Mouse (Mus musculus) c-Kit-negative CD71-positive TER-119-positive erythroid progenitor cells, embryonic 14.5 days (primary cell): ENCODE results near the gene Col27a1.

Source experiments
- DNase-seq: peaks from one replicate; pipeline ENCODE4 v3.0.0-alpha.2; 2013; ENCODE audit warnings: low read depth, low spot score

The Col27a1 gene

DNA sequence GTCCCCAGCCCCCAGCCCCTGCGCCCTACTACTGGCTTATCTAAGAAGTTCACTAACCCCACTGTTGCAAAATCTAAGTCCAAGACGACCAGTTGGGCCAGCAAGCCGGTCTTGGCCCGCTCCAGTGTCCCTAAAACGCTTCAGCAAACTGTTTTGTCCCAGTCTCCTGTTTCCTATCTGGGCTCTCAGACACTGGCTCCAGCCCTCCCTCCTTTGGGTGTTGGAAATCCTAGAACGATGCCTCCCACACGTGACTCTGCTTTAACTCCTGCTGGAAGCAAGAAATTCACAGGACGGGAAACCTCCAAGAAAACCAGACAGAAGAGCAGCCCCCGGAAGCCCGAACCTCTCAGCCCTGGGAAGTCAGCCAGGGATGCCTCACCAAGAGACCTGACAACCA lies 11.6 kb downstream of the Col27a1 start:
- DNase-seq = no peak

DNA sequence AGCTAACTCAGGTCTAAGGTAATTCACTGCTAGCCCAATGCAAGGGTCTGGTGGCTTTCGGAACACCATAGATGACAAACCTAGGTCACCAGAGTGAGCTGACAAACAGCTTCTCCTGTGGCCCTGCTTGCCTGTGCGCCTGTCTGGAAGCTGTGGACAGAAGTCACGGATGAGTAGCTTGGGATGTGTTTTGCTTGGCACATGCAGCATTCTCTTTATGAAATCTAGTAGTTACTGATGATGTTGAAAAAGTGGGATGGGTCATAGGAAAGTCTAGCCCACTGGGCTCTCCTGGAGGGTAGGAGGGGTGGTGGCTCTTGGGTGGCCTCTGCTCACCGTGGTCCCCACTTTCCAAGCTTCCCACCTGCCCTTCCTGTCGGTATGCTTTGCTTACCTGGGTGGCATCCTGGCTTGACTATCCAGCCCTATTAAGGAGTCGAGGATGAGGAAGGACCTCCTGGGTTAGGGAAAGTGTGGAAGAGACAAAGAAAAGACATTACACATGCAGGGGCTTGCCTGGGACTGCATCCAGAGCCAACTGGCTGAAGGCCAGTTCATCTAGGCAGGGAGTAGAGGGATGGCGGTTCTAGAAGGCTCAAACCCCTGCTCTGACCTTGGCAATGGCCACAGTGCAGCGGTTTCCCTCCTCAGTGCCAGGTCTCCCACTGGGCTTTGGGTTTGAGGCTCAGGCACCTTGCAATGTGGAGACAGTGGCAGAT lies 12.5 kb downstream of the Col27a1 start:
- no peak for DNase-seq

DNA sequence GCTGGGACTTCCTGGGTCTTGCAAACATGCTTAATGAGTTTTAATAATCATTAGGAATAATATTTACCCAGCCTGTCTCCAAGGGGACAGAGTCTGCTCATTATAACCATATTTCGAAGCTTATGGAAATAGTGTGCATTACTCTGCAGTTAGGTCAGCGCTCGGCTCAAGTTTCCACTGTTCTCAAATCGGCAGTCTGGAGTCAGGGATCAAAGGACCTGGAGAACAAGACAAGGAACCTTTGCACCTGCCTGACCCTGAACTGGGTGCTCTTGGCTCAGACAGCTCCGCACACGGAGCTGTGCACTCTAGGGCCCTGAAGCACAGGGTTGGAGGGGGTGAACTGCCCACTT lies 13.1 kb downstream of the Col27a1 start:
- no peak for DNase-seq

DNA sequence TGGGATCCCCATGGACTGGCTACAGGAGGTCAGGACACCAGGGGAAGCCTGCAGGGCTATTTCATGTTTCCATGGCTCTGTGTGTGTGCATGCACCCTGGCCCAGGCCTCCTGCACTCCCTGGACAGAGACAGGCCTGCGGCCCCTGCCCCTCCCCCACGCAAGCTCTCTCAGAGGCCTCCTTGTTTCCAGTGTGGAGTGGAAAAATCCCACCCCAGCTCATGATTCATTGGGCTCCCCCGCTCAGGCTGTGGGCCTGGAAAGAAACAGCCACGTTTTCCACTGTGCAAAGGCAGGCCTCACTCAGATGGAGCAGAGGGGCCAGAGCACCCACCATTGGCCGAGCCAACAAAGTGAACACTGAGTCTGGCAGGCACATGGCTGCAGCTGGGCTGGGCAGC lies 15.1 kb downstream of the Col27a1 start:
- no peak for DNase-seq

DNA sequence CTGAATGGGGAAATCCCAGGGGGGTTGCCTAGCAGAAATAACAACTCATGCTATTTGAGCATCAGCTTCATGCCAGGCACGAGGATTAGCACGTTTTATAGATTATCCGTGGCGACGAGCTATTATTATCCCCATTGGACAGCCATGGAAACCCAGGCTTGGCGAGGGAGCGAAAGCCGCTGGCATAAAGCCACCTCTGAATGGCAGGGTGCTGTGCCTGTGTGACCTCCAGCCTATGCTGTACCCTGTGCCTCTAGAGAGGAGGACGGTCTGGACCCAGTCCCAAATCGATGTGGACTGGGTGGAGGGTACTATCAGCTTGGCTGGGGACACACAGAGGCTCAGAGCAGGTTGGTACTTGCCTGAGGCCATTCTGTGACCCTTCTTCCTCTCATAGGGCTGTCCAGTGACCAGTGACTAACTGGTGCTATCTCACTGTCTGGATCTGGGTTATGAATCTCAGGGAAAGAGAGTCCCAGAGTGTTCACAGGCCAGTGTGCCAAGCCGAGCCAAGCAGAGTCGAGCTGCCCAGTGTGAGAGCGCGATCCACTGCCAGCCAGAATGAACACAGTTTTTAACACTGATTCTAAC lies 16.3 kb downstream of the Col27a1 start:
- no peak for DNase-seq

DNA sequence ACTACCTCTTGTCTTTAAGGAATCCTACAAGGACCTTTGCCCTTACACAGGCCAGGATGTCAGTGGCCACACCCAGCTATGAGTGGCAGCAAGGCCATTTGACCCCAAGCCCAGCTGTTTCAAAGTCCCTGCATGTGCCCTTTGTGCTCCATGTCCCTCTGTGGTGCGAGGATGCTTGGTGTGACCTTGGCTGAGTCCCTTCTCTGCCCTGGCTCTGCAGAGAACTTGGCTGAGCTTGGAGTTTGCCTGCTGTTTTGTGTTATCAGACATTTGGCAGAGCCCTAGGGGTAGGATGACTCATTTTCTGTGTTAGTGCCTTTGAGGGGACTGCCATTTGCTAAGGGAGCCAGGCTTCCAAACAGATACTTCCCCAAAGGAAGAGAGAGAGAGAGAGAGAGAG lies 17.3 kb downstream of the Col27a1 start:
- DNase-seq = no peak

DNA sequence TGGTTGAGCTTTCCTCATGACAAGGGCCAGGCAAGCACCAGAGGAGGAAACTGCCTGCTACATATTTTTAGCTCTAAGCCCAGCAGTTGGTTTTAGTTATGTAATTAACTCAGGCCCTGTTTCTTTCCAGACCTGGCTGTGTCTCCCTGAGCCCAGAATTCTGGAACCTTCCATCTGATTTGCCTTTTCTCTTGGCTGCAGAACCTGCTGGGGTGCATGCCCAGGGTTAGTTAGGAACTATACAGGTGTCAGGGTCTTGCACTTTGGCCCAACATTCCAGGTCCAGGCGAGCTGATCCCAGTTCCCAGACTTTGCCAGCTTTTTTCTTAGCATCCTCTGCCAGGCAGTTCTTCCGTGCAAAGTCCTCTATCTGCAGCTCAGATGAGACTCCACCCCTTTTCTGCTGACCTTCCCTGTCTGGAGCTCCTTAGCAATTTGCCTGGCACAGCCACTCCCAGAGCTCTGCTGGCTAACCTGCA lies 18.8 kb downstream of the Col27a1 start:
- no peak for DNase-seq

DNA sequence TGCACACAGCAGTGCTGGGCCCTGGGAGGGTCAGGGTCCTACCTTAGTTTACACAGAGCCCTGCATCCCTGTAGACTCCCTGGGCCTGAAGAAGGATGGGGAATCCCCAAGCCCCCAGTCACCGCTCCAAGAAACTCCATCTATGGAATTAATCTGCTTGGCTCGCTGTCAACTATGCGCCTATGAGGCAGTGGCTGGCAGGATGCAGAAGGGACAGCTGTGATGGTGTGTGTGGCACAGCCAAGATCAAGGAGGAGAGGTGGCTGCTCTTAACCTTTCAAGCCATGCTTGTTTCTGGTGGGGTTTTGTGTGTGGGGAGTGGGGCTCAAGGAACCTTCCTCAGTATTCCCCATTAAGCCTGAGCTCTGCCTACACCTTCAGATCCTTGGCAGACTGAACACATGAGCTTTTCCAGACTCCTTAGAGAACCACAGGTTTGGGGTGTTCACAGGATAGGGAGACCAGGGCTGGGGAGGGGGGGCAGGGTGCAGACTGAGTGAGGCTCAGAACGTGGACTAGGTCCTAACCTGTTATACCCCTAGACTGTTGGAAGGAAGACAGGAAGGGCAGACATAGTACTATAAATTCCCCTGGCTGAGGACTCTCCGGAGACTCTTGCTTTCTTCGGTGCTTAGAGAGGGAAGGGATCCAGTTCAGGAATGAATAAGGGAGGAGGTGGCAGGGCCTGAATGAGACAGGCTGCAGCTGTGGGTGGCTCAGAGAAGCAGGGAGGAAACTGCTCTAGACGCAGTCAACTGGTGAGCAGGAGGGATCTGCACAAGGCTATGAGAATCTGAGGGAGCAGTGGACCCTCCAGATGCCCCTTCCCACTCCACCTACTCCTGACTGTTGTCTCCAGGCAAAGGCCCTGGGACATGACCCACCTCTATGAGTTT lies 20.0 kb downstream of the Col27a1 start:
- no peak for DNase-seq

DNA sequence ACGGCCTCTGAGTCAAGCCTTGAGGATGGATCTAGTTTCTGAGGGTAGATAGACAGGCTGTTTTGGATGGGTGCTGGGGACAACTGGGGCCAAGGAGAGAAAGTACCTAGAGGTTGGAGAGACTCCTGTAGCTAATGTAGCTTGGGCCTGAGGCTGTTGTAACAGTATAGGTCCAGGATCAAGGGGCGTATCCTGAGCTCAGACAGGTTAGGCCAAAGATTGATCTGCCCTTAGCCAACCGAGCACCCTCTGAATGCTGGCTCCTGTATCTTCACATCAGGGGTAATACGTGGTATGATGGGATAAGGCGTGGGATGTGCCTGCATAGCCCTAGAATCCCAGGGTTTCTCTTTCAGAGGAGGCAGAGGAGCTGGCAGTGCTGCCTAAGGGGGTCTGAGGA lies 21.0 kb downstream of the Col27a1 start:
- DNase-seq = no peak

DNA sequence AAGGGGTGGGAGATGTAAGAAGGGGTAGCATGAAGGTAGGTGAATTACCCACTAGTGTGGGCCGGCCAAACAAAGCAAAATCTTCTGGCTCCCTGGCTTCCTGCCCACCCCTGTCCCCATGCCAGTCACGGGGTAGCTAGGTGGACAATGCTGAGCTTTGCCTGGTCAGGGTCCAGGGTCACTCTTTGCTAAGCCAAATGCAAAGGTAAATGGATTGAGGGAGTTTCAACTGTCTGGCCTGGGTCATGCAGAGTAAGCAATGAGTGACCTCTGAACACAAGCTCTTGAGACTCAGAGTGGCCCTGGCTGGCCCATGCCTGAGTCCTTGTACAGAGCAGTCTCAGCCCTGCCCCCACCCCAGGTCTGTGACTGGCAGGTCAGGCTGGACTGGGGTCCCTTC lies 22.4 kb downstream of the Col27a1 start:
- no peak for DNase-seq

DNA sequence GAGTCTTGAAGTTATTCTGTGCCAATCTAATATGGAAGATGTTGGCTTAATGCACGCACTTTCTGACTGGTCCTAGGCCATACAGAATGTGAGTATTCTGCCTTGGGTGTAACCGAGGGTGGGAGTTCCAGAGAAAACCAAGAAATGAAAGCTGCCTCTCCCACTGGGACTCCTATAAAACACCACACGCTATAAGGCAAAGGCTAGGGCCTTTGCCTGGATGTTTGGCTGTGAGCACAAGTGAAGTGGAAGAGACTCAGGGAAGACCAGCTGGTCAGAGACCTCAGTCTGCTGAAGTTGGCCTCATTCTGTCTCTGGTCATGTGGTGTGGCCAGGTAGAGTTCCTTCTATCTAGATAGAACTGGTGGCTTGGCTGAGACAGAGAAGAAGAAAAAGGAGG lies 23.4 kb downstream of the Col27a1 start:
- no peak for DNase-seq

DNA sequence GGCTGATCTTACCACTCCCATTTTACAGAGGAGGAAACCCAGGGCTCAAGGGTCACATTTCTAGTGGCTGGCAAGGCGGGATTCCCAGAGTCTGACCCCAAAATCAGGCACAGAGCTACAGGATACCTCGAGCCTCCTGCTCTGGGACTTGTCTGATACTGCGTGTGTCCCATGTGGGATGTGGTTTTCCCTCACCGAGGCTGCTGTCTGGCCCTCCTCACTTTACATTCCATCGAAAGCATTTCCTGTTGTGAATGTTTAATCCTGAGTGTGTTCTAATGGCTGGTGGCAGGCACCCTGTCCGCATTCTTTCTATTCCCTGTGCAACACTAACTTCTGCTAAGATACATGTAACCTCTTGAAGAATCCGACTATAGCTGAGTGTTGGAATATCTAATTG lies 24.3 kb downstream of the Col27a1 start:
- no peak for DNase-seq

DNA sequence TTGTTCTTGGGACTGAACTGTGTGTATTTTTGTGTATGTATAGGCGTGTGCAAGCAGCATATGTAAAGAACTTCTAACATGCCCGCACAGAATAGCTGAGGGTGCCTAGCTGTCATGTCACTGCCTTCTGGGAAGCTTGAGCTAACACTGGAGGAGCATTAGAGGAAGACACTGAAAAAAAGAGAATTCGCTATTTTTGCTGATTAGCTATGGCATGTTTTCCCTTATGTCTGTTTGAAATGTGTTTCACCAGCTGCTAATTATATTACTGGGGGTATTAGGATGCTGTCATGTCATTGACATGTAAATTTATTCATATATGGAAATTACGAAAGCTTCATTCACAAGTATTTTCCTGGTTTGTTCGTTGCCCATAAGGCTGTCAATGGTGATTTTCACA lies 24.9 kb downstream of the Col27a1 start:
- DNase-seq = no peak

DNA sequence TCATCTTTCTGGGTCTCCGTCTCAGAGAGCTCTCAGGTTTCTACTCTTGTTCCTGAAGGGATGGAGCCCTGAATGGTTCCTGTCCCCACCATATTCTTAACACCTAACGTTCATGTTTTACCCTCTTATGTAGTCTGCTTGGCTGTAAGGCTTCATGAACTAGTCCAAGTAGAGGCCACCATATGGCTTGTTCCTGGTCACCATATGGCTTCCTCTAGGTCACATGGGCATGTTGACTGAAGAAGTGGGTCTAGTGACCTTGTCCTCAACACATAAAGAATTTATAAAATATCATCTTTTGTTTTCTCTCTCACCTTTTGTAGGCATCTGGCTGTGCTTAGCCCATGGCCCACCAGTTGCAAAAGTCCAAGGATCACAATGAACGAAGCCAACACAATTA lies 27.2 kb downstream of the Col27a1 start:
- DNase-seq = no peak

DNA sequence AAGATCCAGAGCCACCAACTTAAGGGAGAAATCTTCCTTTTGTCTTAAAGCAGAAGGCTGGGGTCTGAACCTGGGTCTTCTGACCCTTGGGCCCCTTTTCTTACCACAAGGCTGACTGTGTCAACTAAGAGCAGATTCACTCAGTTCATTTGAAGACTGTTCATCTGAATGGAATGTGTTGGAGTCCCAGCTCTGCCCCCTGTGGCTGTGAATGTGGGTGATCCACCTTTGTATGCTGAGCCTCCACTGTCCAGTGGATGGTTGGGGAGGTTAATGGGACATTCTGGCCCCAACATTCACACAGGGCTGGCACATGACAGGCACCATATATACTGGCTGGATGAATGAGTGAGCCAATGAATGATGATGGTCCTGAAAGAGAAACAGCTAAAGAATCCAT lies 34.2 kb downstream of the Col27a1 start:
- no peak for DNase-seq

DNA sequence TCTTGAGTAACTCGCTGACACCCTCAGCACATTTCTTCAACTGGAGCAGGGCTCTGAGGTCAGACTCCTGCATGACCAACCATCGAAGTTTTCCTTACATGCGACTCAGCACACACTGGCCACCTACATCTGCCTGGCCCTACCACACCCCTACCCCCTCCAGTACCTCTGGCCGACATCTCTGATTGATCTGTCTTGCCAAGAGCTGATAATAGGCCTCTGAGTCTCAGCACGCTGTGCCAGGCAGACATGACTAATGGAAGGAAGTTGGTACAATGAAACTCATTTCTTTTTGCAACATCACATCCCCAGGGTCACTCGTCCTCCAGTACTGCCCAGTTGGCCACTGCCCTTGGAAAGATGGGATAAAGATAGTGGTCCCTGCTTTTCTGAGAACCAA lies 35.1 kb downstream of the Col27a1 start:
- DNase-seq = no peak

DNA sequence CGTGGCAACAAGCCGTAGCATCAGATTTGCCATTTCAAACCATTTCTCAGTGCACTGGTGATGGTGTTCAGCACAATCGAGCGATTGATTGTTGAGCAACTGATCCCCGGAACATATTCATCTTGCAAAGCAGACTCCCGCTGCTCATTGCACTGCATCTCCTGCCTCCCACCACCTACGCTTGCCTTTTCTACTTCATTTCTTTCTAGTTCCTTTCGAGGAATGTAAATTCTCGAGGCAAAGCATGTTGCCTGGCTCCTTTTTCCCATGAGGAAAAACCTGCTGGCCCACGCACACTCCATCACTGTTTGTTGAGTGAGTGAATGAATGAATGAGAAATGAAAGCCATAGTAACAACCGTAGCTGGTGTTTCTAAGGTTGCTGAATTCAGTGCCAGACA lies 38.0 kb downstream of the Col27a1 start:
- no peak for DNase-seq

DNA sequence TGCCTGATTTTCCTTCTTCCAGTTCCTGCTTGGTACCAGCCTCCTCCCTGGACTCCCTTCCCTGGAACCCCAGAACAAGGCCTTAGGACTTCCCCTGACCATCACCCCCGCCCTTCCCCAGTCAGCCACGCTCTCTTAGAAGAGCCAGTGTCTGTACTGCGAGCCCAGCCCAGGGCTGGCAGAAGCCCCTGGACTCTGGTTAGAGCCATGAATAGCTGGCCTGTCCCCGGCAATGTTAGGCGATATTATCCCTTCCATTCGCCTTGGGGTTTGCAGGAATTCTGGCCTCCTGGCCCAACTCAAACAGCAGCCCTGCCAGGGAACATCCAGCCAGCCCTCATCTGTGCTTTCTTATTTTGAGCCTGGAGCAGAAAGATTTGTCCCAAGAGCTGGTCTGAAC lies 39.9 kb downstream of the Col27a1 start:
- DNase-seq = no peak

DNA sequence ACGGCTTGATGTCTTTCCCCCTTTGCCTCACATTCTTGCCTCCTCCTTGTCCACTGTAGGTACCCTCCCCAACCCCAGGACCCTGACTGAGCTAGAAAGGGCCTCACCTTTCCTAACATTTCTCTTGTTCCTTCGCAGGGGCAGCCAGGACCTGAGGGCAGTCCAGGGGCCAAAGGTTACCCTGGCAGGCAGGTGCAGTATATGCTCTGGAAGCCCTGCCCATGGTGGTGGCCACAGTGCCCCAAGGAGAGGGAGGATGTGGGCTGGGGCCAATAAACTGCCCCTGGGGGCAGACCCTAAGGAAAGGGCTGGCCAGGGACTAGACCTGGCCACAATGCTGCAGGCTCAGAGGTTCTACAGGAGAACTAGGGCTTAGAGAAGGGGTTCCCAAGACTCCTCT lies 40.3 kb downstream of the Col27a1 start:
- no peak for DNase-seq

DNA sequence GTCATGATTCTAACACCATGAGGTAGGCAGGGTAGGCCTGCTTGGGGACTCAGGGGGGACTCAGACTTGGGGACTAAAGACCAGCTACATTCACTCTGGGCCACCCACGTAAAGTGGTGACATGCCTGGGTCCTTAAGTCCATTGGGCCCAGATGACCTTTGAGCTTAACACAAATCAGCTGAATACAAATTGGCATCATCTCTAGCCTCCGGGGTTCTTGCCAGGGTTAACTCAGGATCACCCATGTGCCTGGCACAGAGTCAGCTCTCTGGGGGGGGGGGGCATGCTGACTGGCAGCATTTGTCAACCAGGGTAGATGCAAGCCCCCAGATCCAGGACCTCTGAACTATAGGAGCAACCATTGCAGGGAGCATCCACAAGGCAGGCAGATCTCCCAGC lies 42.6 kb downstream of the Col27a1 start:
- no peak for DNase-seq

DNA sequence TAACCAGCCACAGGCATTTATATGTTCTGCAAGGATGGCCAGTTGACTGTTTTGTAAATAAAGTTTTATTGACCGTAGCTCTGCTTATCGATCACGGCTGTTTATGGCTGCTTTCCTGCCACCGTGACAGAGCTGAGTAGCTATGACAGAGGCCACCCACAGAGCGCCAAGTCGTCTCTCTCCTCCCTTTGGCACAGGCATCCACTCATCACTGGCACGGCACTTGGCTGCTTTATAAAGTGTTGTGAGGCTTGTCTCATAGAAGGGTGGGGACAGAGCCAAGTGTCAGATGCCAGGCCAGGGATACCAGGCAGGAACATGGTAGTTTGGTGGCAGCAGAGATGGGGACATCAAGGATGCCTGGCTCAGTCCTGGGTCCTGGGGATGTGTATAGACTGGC lies 43.5 kb downstream of the Col27a1 start:
- DNase-seq = no peak

DNA sequence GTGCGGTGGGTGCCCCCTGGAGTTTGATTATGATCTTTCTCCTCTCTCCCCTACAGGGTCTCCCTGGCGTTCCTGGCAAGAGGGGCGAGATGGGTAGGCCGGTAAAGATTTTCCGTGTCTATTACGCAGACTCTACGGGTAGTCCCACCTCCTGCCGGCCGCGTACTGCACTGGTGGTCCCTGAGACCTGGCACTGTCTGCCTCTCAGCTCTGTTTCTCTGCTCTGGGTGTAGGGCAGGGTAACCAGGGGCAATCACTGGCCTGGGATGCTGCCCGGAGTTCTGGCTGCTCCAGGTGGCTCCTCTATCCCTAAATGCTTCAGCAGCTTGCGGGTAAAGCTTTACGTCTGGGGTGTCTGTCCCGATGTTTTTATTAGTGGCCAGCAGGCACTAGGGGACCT lies 44.3 kb downstream of the Col27a1 start:
- DNase-seq = no peak

DNA sequence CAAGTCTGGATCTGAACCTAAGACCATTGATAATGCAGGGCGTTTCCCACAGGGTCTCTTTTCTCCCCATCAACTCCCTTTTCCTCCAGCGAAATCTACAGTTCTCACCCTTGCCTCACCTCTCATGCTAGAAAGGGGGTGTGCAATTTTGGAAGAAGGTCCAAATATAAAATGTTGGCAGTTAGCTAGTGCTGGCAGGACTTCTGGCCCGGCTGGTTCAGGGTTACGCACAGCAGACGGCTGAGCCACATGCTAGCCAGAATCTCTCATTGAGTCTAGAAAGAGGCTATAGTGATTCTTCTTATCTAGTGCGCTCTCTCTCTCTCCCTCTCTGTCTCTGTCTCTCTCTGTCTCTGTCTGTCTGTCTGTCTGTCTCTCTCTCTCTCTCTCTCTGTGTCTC lies 45.3 kb downstream of the Col27a1 start:
- DNase-seq = no peak
